Mouse (Mus musculus): Measurements from ENCODE around the gene Sec24b. TPM values are rescaled to one million over a fixed set of nuclear protein-coding genes. Genes with fewer than 3 reads are reported as not detected.

The Sec24b gene
- polyA plus RNA-seq, 1 experiment from 2014 or later, result 42.1 TPM

DNA sequence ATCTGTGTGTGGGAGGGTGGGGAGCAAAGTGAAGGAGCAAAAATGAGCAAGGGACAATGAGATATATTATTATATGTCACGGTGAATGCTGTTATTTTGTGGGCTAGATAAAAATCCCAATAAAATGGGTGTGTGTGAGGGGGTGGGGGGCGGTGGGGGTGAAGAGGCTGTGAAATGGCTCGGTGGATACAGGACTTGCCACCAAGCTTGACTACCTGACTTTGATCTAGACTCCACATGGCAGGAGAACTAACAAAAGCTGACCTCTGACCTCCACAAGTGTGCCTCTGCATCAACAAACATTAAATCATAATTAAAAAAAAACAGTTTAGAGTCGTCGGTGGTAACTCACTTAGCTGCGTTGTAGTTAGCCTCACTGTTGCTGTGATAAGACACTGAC lies 81.8 kb downstream of the Sec24b start:
- Histone ChIP-seq H3K4me2 (ENCODE audit: low read length) (no peak overlapping the region), H3K4me3 (ENCODE audit: low read depth, low read length) (no peak overlapping the region), H3K9ac (ENCODE audit: low read length) (no peak overlapping the region), H3K27me3 (replicated peaks; ENCODE audit: control insufficient read depth, insufficient read depth, low read length) (no peaks in the 10 kb centered on the region), H3K27ac (ENCODE audit: low read depth) (no peak overlapping the region), H3K9me3 (ENCODE audit: control insufficient read depth, low read length) (no peaks in the 10 kb centered on the region), H3K36me3 (ENCODE audit: control insufficient read depth, insufficient read depth, low read length) (peaks cover 28% of the 10 kb centered on the region), H3K4me1 (replicated peaks; ENCODE audit: control insufficient read depth, insufficient read depth, low read length) (no peaks in the 10 kb centered on the region)
- ATAC-seq (replicated peaks; ENCODE audit: low FRiP score, low TSS enrichment, low read depth), result no peak
- DNase-seq (ENCODE audit: low spot score), result no peak
- 25% methylated on average over 6 of the region's 6 CpGs for WGBS

DNA sequence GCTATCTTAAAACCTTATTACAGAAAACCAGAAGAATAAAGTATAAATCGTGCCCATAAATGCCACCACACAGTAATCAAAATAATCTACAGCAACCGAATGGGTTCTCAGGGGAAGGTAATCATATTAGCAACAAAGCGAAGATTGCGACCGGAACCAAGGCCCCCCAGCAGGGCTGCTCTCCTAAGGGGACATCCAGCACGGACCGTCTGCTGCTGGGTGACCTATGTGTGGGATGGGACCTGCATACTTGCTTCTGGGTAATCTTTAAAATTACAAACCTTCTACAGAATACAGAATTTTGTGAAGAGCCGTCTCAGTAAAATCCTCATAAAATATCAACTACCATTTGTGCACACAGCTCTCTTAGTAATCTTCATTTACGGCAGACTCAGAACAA lies 82.6 kb downstream of the Sec24b start:
- Histone ChIP-seq H3K4me1 (replicated peaks; ENCODE audit: control insufficient read depth, insufficient read depth, low read length) (no peaks in the 10 kb centered on the region), H3K36me3 (ENCODE audit: control insufficient read depth, insufficient read depth, low read length) (peaks cover 21% of the 10 kb centered on the region), H3K9me3 (ENCODE audit: control insufficient read depth, low read length) (no peaks in the 10 kb centered on the region), H3K4me3 (ENCODE audit: low read depth, low read length) (no peak overlapping the region), H3K27me3 (replicated peaks; ENCODE audit: control insufficient read depth, insufficient read depth, low read length) (no peaks in the 10 kb centered on the region), H3K9ac (ENCODE audit: low read length) (no peak overlapping the region), H3K27ac (ENCODE audit: low read depth) (no peak overlapping the region), H3K4me2 (ENCODE audit: low read length) (no peak overlapping the region)
- 80% methylated on average over 9 of the region's 9 CpGs for WGBS
- DNase-seq (ENCODE audit: low spot score) (no peak), ATAC-seq (replicated peaks; ENCODE audit: low FRiP score, low TSS enrichment, low read depth) (no peak)

GRCm38 (mm10) chr3:129976317-129976716 lies 85.0 kb downstream of the Sec24b start:
- Histone ChIP-seq H3K27ac (ENCODE audit: low read depth) (no peak overlapping the region), H3K9me3 (ENCODE audit: control insufficient read depth, low read length) (no peaks in the 10 kb centered on the region), H3K4me1 (replicated peaks; ENCODE audit: control insufficient read depth, insufficient read depth, low read length) (no peaks in the 10 kb centered on the region), H3K4me2 (ENCODE audit: low read length) (no peak overlapping the region), H3K9ac (ENCODE audit: low read length) (no peak overlapping the region), H3K36me3 (ENCODE audit: control insufficient read depth, insufficient read depth, low read length) (0 out of 2 replicates have a peak, but pooled peaks cover under 1% of the 10 kb centered on the region), H3K4me3 (ENCODE audit: low read depth, low read length) (no peak overlapping the region), H3K27me3 (replicated peaks; ENCODE audit: control insufficient read depth, insufficient read depth, low read length) (0 out of 2 replicates have a peak, but pooled peaks cover 3% of the 10 kb centered on the region)
- 68% methylated on average over 5 of the region's 5 CpGs for WGBS
- peak; percentile 40 for DNase-seq (ENCODE audit: low spot score)
- ATAC-seq (replicated peaks; ENCODE audit: low FRiP score, low TSS enrichment, low read depth), result no peak

GRCm38 (mm10) chr3:129970529-129971515 lies 90.5 kb downstream of the Sec24b start:
- no peak overlapping the region for H3K27ac ChIP-seq (ENCODE audit: low read depth)
- WGBS, result 13% methylated on average over 19 of the region's 19 CpGs
- no peak overlapping the region for H3K9ac ChIP-seq (ENCODE audit: low read length)
- DNase-seq (ENCODE audit: low spot score) (peak; percentile 64), ATAC-seq (replicated peaks; ENCODE audit: low FRiP score, low TSS enrichment, low read depth) (peak; percentile 52)
- no peaks in the 10 kb centered on the region for H3K9me3 ChIP-seq (ENCODE audit: control insufficient read depth, low read length)
- peak overlapping the region; percentile 57 for H3K4me3 ChIP-seq (ENCODE audit: low read depth, low read length)
- H3K27me3 ChIP-seq (replicated peaks; ENCODE audit: control insufficient read depth, insufficient read depth, low read length), result peaks cover 29% of the 10 kb centered on the region
- H3K4me2 ChIP-seq (ENCODE audit: low read length), result peak overlapping the region; percentile 99
- no peaks in the 10 kb centered on the region for H3K36me3 ChIP-seq (ENCODE audit: control insufficient read depth, insufficient read depth, low read length)
- H3K4me1 ChIP-seq (replicated peaks; ENCODE audit: control insufficient read depth, insufficient read depth, low read length), result peaks cover 14% of the 10 kb centered on the region

DNA sequence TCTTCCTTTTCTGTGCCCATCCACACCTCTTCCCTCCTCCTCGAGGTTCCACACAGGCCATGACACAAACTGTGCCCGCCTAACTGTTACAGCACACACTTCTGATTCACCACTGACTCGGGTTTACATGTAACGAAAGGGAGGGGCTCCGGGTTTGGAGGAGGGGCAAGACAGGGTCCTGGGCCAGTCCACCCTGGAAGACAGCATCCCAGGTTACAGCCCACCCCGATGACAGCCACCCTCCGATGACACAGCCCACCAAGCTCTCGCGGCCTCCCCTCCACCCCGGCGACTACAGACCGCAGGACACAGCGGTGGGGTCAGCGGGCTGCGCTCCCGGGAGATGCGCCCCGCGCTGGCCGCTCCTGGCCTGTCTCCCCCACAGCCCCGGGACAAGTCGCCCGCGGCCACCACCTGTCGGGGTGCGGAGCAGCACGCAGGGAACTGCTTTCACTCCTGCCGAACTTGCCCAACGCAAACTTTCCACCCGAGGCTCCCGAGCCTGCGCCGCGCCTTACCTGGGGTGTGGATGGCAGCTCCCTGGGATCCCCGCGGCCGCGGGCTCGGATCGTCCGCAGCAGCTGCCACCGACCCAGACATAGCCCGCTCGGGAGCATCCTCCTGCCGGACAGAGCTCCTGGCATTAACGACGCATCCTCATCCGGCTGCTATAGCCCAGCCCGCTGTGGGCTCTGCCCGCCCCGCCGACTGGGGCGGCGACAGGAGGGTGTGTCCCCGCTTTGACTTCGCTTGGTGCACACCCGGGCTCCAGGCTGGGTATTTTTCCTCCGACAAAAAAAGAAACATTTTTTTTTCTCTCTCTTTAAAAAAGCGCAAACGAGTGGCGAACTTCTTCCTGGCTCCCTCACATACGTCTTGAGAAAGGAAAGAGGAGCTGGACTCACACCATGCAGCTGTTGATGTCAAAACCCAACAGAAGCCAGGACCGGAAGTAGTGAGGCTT lies 91.6 kb downstream of the Sec24b start, which contains the start of gene Mcub:
Gene Mcub, minus strand, starts transcription at position 775 of the 964 bp plus-strand sequence.
- Histone ChIP-seq H3K9me3 (ENCODE audit: control insufficient read depth, low read length) (no peaks in the 10 kb centered on the region), H3K4me2 (ENCODE audit: low read length) (peak within 1 kb of the TSS; percentile 99), H3K9ac (ENCODE audit: low read length) (peak within 1 kb of the TSS; percentile 38), H3K27me3 (replicated peaks; ENCODE audit: control insufficient read depth, insufficient read depth, low read length) (peaks cover 29% of the 10 kb centered on the region), H3K4me3 (ENCODE audit: low read depth, low read length) (peak within 1 kb of the TSS; percentile 57), H3K27ac (ENCODE audit: low read depth) (no peak within 1 kb of the TSS), H3K4me1 (replicated peaks; ENCODE audit: control insufficient read depth, insufficient read depth, low read length) (peaks cover 14% of the 10 kb centered on the region), H3K36me3 (ENCODE audit: control insufficient read depth, insufficient read depth, low read length) (no peaks in the 10 kb centered on the region)
- ATAC-seq (replicated peaks; ENCODE audit: low FRiP score, low TSS enrichment, low read depth) (peak; percentile 77), DNase-seq (ENCODE audit: low spot score) (peak; percentile 81)
- WGBS, result under 1% methylated on average over 63 of the region's 63 CpGs

DNA sequence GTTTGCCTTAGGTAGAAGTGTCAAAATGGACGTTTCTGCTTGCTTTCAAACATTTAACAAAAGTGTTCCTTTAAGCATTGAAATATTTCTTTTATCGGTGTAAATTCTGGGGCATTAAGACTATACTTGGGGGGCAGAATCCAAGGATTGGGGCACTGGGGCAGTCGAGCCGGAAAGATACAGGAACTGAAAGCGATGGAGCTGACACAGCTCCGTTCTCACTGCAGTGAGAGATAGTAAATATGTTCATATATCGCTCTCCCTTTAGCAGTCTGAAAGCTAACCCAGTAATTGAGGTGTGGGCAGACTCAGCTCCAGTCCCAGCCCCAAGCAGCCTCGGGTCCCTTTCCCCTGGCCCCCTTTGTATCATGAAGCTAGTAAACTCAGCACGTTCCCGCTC lies 92.3 kb downstream of the Sec24b start:
- Histone ChIP-seq H3K4me2 (ENCODE audit: low read length) (peak overlapping the region; percentile 99), H3K4me3 (ENCODE audit: low read depth, low read length) (peak overlapping the region; percentile 57), H3K9me3 (ENCODE audit: control insufficient read depth, low read length) (no peaks in the 10 kb centered on the region), H3K4me1 (replicated peaks; ENCODE audit: control insufficient read depth, insufficient read depth, low read length) (peaks cover 14% of the 10 kb centered on the region), H3K9ac (ENCODE audit: low read length) (no peak overlapping the region), H3K36me3 (ENCODE audit: control insufficient read depth, insufficient read depth, low read length) (no peaks in the 10 kb centered on the region), H3K27ac (ENCODE audit: low read depth) (no peak overlapping the region), H3K27me3 (replicated peaks; ENCODE audit: control insufficient read depth, insufficient read depth, low read length) (peaks cover 29% of the 10 kb centered on the region)
- WGBS, result 38% methylated on average over 10 of the region's 10 CpGs
- no peak for DNase-seq (ENCODE audit: low spot score)
- ATAC-seq (replicated peaks; ENCODE audit: low FRiP score, low TSS enrichment, low read depth), result 0 out of 2 replicates have a peak, but pooled peaks have one; percentile 18

DNA sequence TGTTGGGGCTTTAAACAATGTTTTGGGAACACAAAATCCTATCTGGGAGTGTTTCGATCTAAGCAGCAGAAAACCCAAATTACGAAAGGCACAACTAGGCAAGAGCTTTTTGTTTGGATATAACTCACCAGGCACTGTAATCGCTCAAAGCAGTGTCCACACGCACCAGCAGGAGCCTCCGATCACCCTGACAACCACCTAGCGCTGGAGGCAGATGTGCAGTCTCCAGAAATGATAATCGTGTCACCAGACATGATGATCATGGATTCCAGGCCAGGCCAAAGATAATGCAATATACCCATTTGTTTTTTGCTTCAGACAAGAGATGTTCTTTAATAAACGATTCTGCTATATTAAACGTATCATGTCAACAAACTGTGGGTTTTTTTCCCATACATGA lies 93.5 kb downstream of the Sec24b start:
- Histone ChIP-seq H3K4me3 (ENCODE audit: low read depth, low read length) (no peak overlapping the region), H3K4me2 (ENCODE audit: low read length) (no peak overlapping the region), H3K4me1 (replicated peaks; ENCODE audit: control insufficient read depth, insufficient read depth, low read length) (peaks cover 14% of the 10 kb centered on the region), H3K9ac (ENCODE audit: low read length) (no peak overlapping the region), H3K27me3 (replicated peaks; ENCODE audit: control insufficient read depth, insufficient read depth, low read length) (peaks cover 29% of the 10 kb centered on the region), H3K36me3 (ENCODE audit: control insufficient read depth, insufficient read depth, low read length) (no peaks in the 10 kb centered on the region), H3K9me3 (ENCODE audit: control insufficient read depth, low read length) (no peaks in the 10 kb centered on the region), H3K27ac (ENCODE audit: low read depth) (no peak overlapping the region)
- ATAC-seq (replicated peaks; ENCODE audit: low FRiP score, low TSS enrichment, low read depth), result no peak
- 52% methylated on average over 9 of the region's 9 CpGs for WGBS
- no peak for DNase-seq (ENCODE audit: low spot score)

DNA sequence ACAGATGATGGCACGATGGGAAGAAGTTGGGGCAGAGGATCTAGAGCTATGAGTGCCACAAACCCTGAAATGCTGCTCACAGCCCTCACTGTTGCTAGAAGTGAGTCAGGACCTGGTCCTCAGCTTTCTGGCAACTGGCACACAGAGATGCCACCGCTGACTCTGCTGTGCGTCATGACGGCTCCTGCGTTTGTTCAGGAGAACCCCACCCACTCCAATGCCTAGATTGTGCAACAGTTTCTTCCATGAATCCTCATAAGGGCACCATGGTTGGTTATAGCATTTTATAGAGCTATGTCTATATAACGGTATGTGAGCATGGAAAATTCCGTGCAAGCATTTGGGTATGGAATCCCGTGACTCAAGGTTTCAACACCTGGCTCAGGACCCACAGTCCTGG lies 96.7 kb downstream of the Sec24b start:
- no peak overlapping the region for H3K9ac ChIP-seq (ENCODE audit: low read length)
- DNase-seq (ENCODE audit: low spot score) (no peak), ATAC-seq (replicated peaks; ENCODE audit: low FRiP score, low TSS enrichment, low read depth) (no peak)
- WGBS, result 87% methylated on average over 8 of the region's 8 CpGs
- H3K4me1 ChIP-seq (replicated peaks; ENCODE audit: control insufficient read depth, insufficient read depth, low read length), result 0 out of 2 replicates have a peak, but pooled peaks cover 4% of the 10 kb centered on the region
- no peaks in the 10 kb centered on the region for H3K36me3 ChIP-seq (ENCODE audit: control insufficient read depth, insufficient read depth, low read length)
- peaks cover 15% of the 10 kb centered on the region for H3K27me3 ChIP-seq (replicated peaks; ENCODE audit: control insufficient read depth, insufficient read depth, low read length)
- H3K27ac ChIP-seq (ENCODE audit: low read depth), result no peak overlapping the region
- H3K9me3 ChIP-seq (ENCODE audit: control insufficient read depth, low read length), result no peaks in the 10 kb centered on the region
- no peak overlapping the region for H3K4me3 ChIP-seq (ENCODE audit: low read depth, low read length)
- H3K4me2 ChIP-seq (ENCODE audit: low read length), result no peak overlapping the region

Measured in intestine, embryonic 14.5 days (tissue).